Mouse (Mus musculus): ENCODE results near the gene 1700016H13Rik.

1700016H13Rik gene

GRCm38 (mm10) chr5:103665876-103666275 is 10.1 kb upstream of the 1700016H13Rik start:
- no peak for DNase-seq

GRCm38 (mm10) chr5:103664932-103665331 is 9.1 kb upstream of the 1700016H13Rik start:
- DNase-seq = no peak

- no peak for DNase-seq
Measured at GRCm38 (mm10) chr5:103659571-103659970, 3.8 kb upstream of the 1700016H13Rik start.

- peak; percentile 14 for DNase-seq
Measured at GRCm38 (mm10) chr5:103658921-103659320, 3.1 kb upstream of the 1700016H13Rik start.

- DNase-seq = no peak
Measured at GRCm38 (mm10) chr5:103654780-103655179, 1.0 kb downstream of the 1700016H13Rik start.

- DNase-seq = peak; percentile 54
Measured at GRCm38 (mm10) chr5:103654225-103654624, 1.6 kb downstream of the 1700016H13Rik start.

GRCm38 (mm10) chr5:103647320-103647719 is 8.5 kb downstream of the 1700016H13Rik start:
- no peak for DNase-seq

- DNase-seq = no peak
Measured at GRCm38 (mm10) chr5:103644167-103644566, 11.6 kb downstream of the 1700016H13Rik start.

GRCm38 (mm10) chr5:103637162-103637561 is 18.6 kb downstream of the 1700016H13Rik start:
- DNase-seq = no peak

GRCm38 (mm10) chr5:103629854-103630580 is 25.8 kb downstream of the 1700016H13Rik start:
- no peak for DNase-seq

GRCm38 (mm10) chr5:103629111-103629764 is 26.6 kb downstream of the 1700016H13Rik start, which contains the start of gene Slc10a6:
Gene Slc10a6 (minus strand): TSS chr5:103629403.
- DNase-seq = no peak

- no peak for DNase-seq
Measured at GRCm38 (mm10) chr5:103628499-103628898, 27.3 kb downstream of the 1700016H13Rik start.

- DNase-seq = no peak
Measured at GRCm38 (mm10) chr5:103624831-103625230, 31.0 kb downstream of the 1700016H13Rik start.

GRCm38 (mm10) chr5:103622321-103622720 is 33.5 kb downstream of the 1700016H13Rik start:
- DNase-seq = no peak

GRCm38 (mm10) chr5:103620301-103620973 is 35.4 kb downstream of the 1700016H13Rik start:
- DNase-seq = no peak

GRCm38 (mm10) chr5:103617191-103617590 is 38.6 kb downstream of the 1700016H13Rik start:
- DNase-seq = no peak

- no peak for DNase-seq
Measured at GRCm38 (mm10) chr5:103614356-103614755, 41.5 kb downstream of the 1700016H13Rik start.

- no peak for DNase-seq
Measured at GRCm38 (mm10) chr5:103612316-103612715, 43.5 kb downstream of the 1700016H13Rik start.

- DNase-seq = no peak
Measured at GRCm38 (mm10) chr5:103610856-103611472, 44.8 kb downstream of the 1700016H13Rik start.

- DNase-seq = no peak
Measured at GRCm38 (mm10) chr5:103610148-103610547, 45.7 kb downstream of the 1700016H13Rik start.

GRCm38 (mm10) chr5:103605707-103606106 is 50.1 kb downstream of the 1700016H13Rik start:
- DNase-seq = no peak

- no peak for DNase-seq
Measured at GRCm38 (mm10) chr5:103603115-103603893, 52.5 kb downstream of the 1700016H13Rik start.

Data from thymus, postnatal 25 days (tissue).